Mouse (Mus musculus): ENCODE data around the gene Syt1.

The Syt1 gene

GRCm38 (mm10) chr10:108453561-108453960 lies 557.2 kb downstream of the Syt1 start:
- DNase-seq (ENCODE audit: extremely low spot score, low read depth, low spot score): no peak

GRCm38 (mm10) chr10:108452421-108452820 lies 558.4 kb downstream of the Syt1 start:
- no peak for DNase-seq (ENCODE audit: extremely low spot score, low read depth, low spot score)

DNA sequence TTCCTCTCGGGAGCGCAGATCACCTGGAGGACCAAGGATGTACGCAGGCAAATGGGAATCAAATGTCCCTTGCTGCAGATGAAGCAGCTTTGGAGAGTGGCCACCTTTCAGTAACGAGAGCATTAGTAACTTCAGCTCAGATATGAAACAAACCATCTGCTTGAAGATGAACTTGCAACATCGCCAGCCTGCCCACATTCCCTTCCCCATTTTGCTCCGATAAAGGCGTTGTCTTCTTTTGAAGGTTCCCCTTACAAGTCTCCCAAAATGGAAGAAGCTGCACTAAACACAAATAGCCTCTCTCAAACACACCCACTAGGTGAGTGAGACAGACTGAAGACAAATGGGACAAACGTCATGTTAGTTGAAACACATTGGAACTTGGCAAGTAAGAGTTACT lies 559.3 kb downstream of the Syt1 start:
- no peak for DNase-seq (ENCODE audit: extremely low spot score, low read depth, low spot score)

- DNase-seq (ENCODE audit: extremely low spot score, low read depth, low spot score): no peak
These were observed 560.4 kb downstream of the Syt1 start for GRCm38 (mm10) chr10:108450401-108450800.

DNA sequence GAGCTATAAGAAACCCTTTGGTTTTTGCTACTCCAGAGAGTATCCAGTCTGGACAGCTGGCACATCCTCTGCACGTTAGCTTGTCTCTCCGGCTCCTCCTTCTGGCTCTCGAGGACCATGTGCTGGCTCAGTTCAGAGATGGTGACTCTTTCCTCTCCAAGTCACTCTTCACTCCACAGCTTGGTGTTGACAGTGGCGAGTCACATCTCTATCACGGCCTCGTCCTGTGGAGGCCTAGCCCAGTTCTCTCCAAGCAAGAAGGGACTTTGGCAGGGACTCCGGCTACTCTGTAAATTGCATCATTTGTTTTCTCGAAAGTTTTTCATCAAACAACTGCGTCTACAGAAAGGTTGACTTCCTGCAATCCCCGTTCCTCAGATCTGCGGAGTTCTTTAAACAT lies 562.4 kb downstream of the Syt1 start:
- no peak for DNase-seq (ENCODE audit: extremely low spot score, low read depth, low spot score)
